Mouse (Mus musculus) spleen, adult 2 months (tissue): ENCODE data around the gene Josd1.

Experiments used
- CTCF ChIP-seq: fragments of 200-500 bp; IDR thresholded peaks from 2 replicates; pipeline ENCODE4 v1.5.1; 2011; ENCODE audit warnings: mild to moderate bottlenecking, inconsistent platforms; ENCODE audit not compliant: insufficient read depth, insufficient read length, insufficient replicate concordance; ENCODE audit errors: extremely low read depth
- POLR2A ChIP-seq: fragments of 200-500 bp; IDR thresholded peaks from 2 replicates; pipeline ENCODE4 v1.6.1; 2011; ENCODE audit warnings: low read depth, low read length, inconsistent platforms

- no peak for TF ChIP-seq POLR2A
- TF ChIP-seq CTCF: no peak
Observed at GRCm38 (mm10) chr15:79697011-79697410, 9.3 kb upstream of the Josd1 start.
